Mouse (Mus musculus): ENCODE results near the gene Mta1.

DNA sequence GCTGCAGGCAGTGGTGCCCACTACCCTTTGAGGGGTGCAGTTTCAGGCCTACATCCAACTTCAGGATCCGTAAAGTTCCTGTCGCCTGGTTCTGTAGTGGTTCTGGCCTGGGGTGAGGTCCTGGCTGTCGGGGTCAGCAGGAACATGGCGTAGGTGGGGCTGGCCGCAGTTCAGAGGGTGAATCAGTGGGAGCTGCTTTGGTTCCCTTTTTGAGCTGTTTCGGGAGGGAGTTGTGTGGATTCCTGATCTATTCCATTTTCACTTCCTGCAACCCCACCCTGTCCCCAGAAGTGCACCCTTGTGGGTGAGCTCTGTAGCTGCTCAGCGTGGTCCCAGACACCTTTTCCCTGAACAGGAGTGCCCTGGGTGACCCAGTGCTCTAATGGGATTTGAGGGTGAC, 55.9 kb downstream of the Mta1 start:
- TF ChIP-seq POLR2A (IDR thresholded peaks at IDR 0.05; ENCODE audit: borderline replicate concordance, low read depth, low read length) (no peak), CTCF (IDR thresholded peaks at IDR 0.05; ENCODE audit: low read depth, low read length) (no peak)

All from bone marrow macrophage, adult 2 months (primary cell).